Mouse (Mus musculus) embryonic facial prominence, embryonic 12.5 days (tissue): ENCODE measurements around the gene Pcmt1. TPM values are rescaled to one million over a fixed set of nuclear protein-coding genes. Genes with fewer than 3 reads are reported as not detected.
A peak's percentile ranks its signal among the peaks of the same experiment; 100 is the strongest.

ENCODE experiments used
- ATAC-seq: fragments of 200-750 bp; cut with Nextera tagmentation; 2 replicates; pipeline ENCODE4 v1.8.0; 2017; ENCODE audit not compliant: insufficient number of reproducible peaks, insufficient read depth, low FRiP score, low TSS enrichment
- H3K27ac ChIP-seq: fragments of 300-500 bp; sonication (generic); 2 replicates; pipeline ENCODE4 v1.5.1; 2016; ENCODE audit warnings: mild to moderate bottlenecking
- H3K27me3 ChIP-seq: fragments of 300-500 bp; sonication (generic); 2 replicates; pipeline ENCODE4 v1.6.1; 2016; ENCODE audit warnings: mild to moderate bottlenecking, moderate library complexity
- H3K36me3 ChIP-seq: fragments of 300-500 bp; sonication (generic); 2 replicates; pipeline ENCODE4 v1.6.1; 2016; ENCODE audit warnings: mild to moderate bottlenecking
- H3K4me1 ChIP-seq: fragments of 300-500 bp; sonication (generic); 2 replicates; pipeline ENCODE4 v1.6.1; 2016
- H3K4me2 ChIP-seq: fragments of 300-500 bp; sonication (generic); replicated peaks from 2 replicates; pipeline ENCODE4 v1.6.1; 2016; ENCODE audit warnings: mild to moderate bottlenecking, moderate library complexity
- H3K4me3 ChIP-seq: fragments of 300-500 bp; sonication (generic); 2 replicates; pipeline ENCODE4 v1.5.1; 2016; ENCODE audit warnings: mild to moderate bottlenecking
- H3K9ac ChIP-seq: fragments of 300-500 bp; sonication (generic); 2 replicates; pipeline ENCODE4 v1.6.1; 2016; ENCODE audit warnings: mild to moderate bottlenecking, moderate library complexity
- H3K9me3 ChIP-seq: fragments of 300-500 bp; sonication (generic); 2 replicates; pipeline ENCODE4 v1.6.1; 2016; ENCODE audit warnings: mild to moderate bottlenecking, moderate library complexity
- WGBS: fragments of 180-500 bp; shearing (Covaris S2); methylation state at CpG from one replicate; pipeline ENCODE4 v1.1.7; 2016; 5-methylcytosine and 5-hydroxymethylcytosine counted together
- polyA plus RNA-seq: library from polyadenylated mRNA; unstranded; fragments of >200 nt; fragmentation: Nextera tagmentation; extraction: Ambion mirVana; gene quantifications from 2 replicates; pipeline ENCODE4 v1.2.1, GENCODE M21; 2016

Pcmt1 gene
- polyA plus RNA-seq, 1 experiment from 2014 or later, result 126 TPM

DNA sequence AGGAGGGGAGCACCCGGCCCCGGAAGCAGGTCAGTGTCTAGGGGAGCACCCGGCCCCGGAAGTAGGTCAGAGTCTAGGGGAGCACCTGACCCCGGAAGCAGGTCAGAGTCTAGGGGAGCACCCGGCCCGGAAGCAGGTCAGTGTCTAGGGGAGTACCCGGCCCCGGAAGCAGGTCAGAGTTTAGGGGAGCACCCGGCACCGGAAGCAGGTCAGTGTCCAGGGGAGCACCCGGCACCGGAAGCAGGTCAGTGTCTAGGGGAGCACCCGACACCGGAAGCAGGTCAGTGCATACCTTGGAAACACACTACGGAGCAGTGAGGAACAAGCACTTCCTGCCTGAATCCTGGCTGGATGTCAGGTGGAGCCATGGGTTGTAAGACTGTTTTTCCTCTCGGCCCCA is 72.3 kb downstream of the Pcmt1 start:
- no peak for ATAC-seq
- H3K27ac ChIP-seq, result no peak overlapping the region
- H3K4me1 ChIP-seq, result no peaks in the 10 kb centered on the region
- H3K36me3 ChIP-seq, result no peaks in the 10 kb centered on the region
- H3K9ac ChIP-seq, result no peak overlapping the region
- H3K9me3 ChIP-seq, result no peaks in the 10 kb centered on the region
- H3K4me3 ChIP-seq, result no peak overlapping the region
- H3K4me2 ChIP-seq, result no peak overlapping the region
- 92% methylated on average over 17 of the region's 17 CpGs for WGBS
- H3K27me3 ChIP-seq, result no peaks in the 10 kb centered on the region

DNA sequence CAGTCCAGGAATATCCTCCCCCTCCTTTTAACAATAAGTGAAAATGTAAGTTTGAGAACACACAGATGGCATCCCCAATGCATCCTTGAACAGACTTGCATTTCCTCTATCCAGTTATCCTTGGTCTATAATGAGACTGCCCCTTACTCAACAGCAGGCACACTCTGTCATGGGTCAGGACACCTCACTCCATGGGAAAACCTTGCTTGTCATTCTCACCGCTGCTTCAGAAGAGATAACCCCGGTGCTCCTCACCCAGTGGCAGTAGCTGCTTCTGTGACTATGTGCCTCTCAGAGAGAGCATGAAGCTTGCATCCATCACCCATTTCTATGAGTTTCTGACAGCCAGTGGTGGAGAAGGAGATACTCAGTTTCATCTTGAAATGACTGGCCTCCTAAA is 74.5 kb downstream of the Pcmt1 start:
- H3K27me3 ChIP-seq, result no peaks in the 10 kb centered on the region
- H3K4me3 ChIP-seq, result no peak overlapping the region
- H3K9me3 ChIP-seq, result no peaks in the 10 kb centered on the region
- H3K27ac ChIP-seq, result no peak overlapping the region
- ATAC-seq, result no peak
- H3K4me1 ChIP-seq, result no peaks in the 10 kb centered on the region
- no peak overlapping the region for H3K9ac ChIP-seq
- H3K36me3 ChIP-seq, result no peaks in the 10 kb centered on the region
- H3K4me2 ChIP-seq, result no peak overlapping the region
- WGBS, result 82% methylated on average over 2 of the region's 2 CpGs

DNA sequence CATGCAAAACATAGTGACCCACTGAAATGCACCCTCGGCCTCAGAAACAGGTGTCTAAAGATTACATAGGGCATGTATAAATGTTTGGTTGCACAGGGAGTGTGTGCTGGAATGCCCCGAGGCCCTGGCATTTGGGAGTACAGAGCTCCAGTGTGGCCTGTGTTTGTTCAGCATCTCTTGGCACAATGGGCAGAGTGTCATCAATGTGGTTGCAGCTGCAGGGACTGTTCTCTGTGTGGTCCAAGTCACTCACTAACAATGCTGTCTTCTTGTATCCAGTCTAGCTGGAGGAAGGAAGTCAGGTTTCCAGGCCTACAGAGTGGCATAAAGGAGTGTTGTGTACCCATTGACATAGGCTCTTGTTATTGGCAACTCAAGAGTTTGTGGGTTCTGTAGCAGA is 75.8 kb downstream of the Pcmt1 start:
- no peak for ATAC-seq
- Histone ChIP-seq H3K4me3 (no peak overlapping the region), H3K9ac (no peak overlapping the region), H3K4me1 (no peaks in the 10 kb centered on the region), H3K36me3 (no peaks in the 10 kb centered on the region), H3K4me2 (no peak overlapping the region), H3K9me3 (no peaks in the 10 kb centered on the region), H3K27ac (no peak overlapping the region), H3K27me3 (no peaks in the 10 kb centered on the region)
- WGBS, result 48% methylated on average over 2 of the region's 2 CpGs

DNA sequence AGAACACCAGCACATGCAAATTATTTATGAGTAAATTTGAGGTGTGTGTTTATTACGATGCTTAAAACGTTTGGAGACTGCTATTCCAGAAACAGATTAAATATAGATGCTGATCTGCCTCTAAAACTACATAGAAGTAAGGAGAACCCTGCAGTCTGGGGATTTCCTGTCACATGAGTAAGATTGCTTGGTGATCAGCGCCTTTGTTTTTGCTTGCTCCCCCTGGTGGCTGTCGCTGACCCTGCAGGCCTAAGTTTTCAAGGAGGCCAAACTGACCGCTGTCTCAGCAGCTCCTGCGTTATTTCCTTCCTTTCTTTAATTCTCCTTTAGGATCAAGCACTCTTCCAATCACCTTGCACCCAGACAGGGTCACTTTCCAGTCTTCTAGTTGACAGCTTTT is 80.3 kb downstream of the Pcmt1 start:
- H3K36me3 ChIP-seq, result no peaks in the 10 kb centered on the region
- H3K27ac ChIP-seq, result no peak overlapping the region
- no peak overlapping the region for H3K9ac ChIP-seq
- ATAC-seq, result no peak
- H3K4me2 ChIP-seq, result no peak overlapping the region
- 10% methylated on average over 6 of the region's 6 CpGs for WGBS
- H3K4me3 ChIP-seq, result no peak overlapping the region
- no peaks in the 10 kb centered on the region for H3K4me1 ChIP-seq
- H3K27me3 ChIP-seq, result no peaks in the 10 kb centered on the region
- H3K9me3 ChIP-seq, result no peaks in the 10 kb centered on the region

DNA sequence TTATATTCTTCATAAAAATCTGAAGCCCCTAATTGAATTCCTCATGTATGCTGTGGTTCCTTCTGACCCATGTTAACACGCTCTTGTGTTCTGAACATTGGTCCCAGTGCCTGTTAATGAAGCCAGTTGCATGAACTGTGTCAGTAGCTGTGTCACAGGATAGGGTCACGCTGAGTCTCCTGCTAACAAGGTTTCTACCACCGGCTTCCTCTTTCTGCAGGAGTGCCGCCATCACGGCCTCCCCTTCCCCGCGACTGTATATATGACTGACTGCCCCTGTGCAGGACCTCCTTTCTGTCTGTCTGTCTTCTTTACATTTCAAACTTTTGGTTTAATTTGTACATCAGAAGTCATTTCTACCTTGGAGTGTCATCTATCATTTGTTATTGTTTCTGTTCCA is 82.8 kb downstream of the Pcmt1 start:
- Histone ChIP-seq H3K27me3 (no peaks in the 10 kb centered on the region), H3K36me3 (no peaks in the 10 kb centered on the region), H3K4me2 (no peak overlapping the region), H3K4me3 (no peak overlapping the region), H3K9ac (no peak overlapping the region), H3K4me1 (no peaks in the 10 kb centered on the region), H3K9me3 (no peaks in the 10 kb centered on the region), H3K27ac (no peak overlapping the region)
- WGBS, result 89% methylated on average over 7 of the region's 7 CpGs
- ATAC-seq, result no peak

DNA sequence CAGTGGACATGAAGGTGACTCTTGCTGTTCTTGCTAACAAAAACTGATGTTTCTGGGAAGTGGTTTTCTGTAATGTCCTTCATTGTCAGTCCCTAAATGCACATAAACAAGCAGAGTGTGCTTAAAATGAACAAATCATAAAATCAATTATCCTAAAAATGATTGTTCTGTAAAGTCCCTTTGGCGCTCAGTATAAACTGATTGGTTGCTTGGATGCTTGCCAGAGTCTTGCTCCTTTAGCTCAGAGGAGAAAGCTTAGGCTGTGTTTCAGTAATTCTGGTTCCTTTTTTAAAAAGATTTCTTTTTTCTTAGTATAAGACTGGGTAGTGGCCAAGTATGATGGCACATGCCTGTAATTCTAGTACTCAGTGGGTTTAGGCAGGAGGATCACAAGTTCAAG is 84.7 kb downstream of the Pcmt1 start:
- Histone ChIP-seq H3K4me2 (no peak overlapping the region), H3K27ac (no peak overlapping the region), H3K9me3 (no peaks in the 10 kb centered on the region), H3K9ac (no peak overlapping the region), H3K36me3 (no peaks in the 10 kb centered on the region), H3K27me3 (peaks cover 10% of the 10 kb centered on the region), H3K4me1 (no peaks in the 10 kb centered on the region), H3K4me3 (no peak overlapping the region)
- WGBS, result 87% methylated on average over 1 of the region's 1 CpGs
- no peak for ATAC-seq

DNA sequence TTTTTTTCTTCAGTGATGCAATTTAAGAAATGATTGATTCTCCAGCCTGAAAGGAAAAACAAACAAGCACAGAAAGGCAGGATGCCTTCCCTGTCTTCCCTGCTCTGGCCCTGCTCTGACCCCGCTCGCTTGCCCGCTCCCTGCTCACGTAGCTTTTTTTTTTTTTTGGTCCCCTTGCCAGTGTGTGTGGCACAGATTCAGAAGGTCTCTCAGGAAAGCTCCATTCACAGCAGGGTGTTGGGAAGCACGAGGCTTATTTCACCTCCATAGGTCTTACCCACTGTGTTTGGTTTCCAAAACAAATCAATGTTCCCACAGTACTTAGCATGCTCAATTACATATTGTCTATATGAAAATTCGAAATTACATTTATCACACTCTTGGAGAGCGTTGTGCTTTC is 86.1 kb downstream of the Pcmt1 start:
- Histone ChIP-seq H3K4me2 (no peak overlapping the region), H3K27me3 (peaks cover 18% of the 10 kb centered on the region), H3K4me3 (no peak overlapping the region), H3K9ac (no peak overlapping the region), H3K27ac (no peak overlapping the region), H3K4me1 (peaks cover 3% of the 10 kb centered on the region; the same call in 1 of the 2 replicates), H3K36me3 (no peaks in the 10 kb centered on the region), H3K9me3 (no peaks in the 10 kb centered on the region)
- 55% methylated on average over 7 of the region's 7 CpGs for WGBS
- ATAC-seq, result no peak

DNA sequence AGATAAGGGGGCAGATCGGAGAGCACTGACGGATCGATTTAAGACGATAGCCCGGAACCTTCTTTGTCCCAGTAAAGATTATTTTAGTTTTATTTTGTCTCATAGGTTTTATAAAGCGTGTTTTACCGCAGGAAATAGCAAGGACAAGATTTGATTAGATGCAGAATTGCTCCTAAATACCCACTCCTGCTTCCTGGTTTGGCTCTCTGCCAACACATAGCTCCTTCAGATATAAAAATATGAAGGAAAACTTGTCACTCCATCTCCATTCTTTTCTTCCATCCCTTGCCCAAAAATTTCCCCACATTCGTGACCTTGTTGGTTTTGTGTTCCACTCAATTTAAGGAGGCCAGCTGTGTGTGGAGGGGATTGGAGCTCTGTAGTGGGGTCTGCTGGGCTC is 90.1 kb downstream of the Pcmt1 start:
- WGBS, result 5% methylated on average over 8 of the region's 8 CpGs
- H3K9ac ChIP-seq, result peak overlapping the region; percentile 58; the same call in 1 of the 2 replicates

DNA sequence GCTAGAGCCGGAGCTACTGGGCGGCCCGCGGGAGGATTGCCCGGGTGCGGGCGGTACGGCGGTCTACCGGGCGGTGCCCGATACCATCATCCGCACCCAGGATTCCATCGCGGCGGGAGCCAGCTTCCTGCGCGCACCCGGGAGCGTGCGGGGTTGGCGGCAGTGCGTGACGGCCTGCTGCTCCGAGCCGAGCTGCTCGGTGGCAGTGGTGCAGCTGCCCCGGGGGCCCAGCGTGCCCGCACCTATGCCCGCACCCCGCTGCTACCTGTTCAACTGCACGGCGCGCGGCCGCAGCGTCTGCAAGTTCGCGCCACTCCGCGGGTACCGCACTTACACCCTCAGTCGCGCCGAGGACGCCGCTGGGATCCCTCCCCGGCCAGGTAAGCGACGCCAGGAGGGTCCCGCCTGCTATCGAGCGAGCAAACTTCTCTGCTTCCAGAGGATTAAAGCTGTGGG is 90.7 kb downstream of the Pcmt1 start:
- H3K9ac ChIP-seq, result peak overlapping the region; percentile 58
- H3K4me1 ChIP-seq, result peaks cover 3% of the 10 kb centered on the region; the same call in 1 of the 2 replicates
- peak overlapping the region; percentile 100 for H3K4me2 ChIP-seq
- peak overlapping the region; percentile 66 for H3K4me3 ChIP-seq
- H3K27ac ChIP-seq, result no peak overlapping the region
- ATAC-seq, result no peak
- no peaks in the 10 kb centered on the region for H3K9me3 ChIP-seq
- H3K27me3 ChIP-seq, result peaks cover 21% of the 10 kb centered on the region
- under 1% methylated on average over 54 of the region's 54 CpGs for WGBS
- H3K36me3 ChIP-seq, result no peaks in the 10 kb centered on the region

More for the DNA sequence above, 90.1 kb downstream of the Pcmt1 start:
- Histone ChIP-seq H3K4me1 (peaks cover 3% of the 10 kb centered on the region; the same call in 1 of the 2 replicates), H3K4me3 (peak overlapping the region; percentile 66), H3K4me2 (peak overlapping the region; percentile 100), H3K27ac (no peak overlapping the region), H3K27me3 (peaks cover 19% of the 10 kb centered on the region), H3K9me3 (no peaks in the 10 kb centered on the region), H3K36me3 (no peaks in the 10 kb centered on the region)
- ATAC-seq, result no peak

DNA sequence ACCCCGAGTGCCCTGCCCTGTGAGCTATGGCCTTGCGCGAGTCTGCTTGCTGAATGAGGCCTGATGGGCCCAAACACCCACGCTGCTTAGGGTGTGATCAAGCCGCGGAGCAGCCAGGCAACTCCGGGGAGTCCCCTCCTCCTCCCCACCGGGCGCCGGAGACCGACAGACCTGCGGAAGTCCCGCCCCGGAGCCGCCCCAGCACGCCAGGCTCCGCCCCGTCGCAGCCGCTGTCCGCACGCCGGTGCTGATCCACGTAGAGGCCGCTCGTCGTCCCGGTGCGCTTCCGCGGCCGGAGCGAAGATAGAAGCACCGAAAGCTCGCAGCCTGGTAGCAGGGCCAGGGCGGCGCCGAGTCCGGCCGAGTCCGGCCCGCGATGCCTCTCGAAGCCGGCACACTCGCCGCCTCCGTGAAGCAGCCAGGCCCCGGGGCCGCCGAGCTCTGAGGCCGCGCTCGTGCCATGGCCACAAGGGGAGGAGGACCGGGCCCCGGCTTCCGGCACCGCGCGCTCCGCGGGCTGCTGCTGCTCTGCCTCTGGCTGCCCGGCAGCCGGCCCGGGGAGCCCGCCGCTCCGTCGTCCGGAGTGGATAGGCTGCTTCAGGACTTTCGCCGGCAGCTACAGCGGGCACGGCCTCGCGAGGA is 91.2 kb downstream of the Pcmt1 start, which contains the start of gene Lrp11:
Gene Lrp11, plus strand, starts transcription at position 209 of the 642 bp plus-strand sequence.
- peak within 1 kb of the TSS; percentile 66 for H3K4me3 ChIP-seq
- H3K27ac ChIP-seq, result peak within 1 kb of the TSS; percentile 30; the same call in 1 of the 2 replicates
- H3K36me3 ChIP-seq, result no peaks in the 10 kb centered on the region
- H3K4me2 ChIP-seq, result peak within 1 kb of the TSS; percentile 100
- H3K9me3 ChIP-seq, result no peaks in the 10 kb centered on the region
- H3K9ac ChIP-seq, result peak within 1 kb of the TSS; percentile 58
- peak; percentile 94 for ATAC-seq
- H3K4me1 ChIP-seq, result peaks cover 3% of the 10 kb centered on the region; the same call in 1 of the 2 replicates
- H3K27me3 ChIP-seq, result peaks cover 21% of the 10 kb centered on the region
- WGBS, result 1% methylated on average over 71 of the region's 76 CpGs

DNA sequence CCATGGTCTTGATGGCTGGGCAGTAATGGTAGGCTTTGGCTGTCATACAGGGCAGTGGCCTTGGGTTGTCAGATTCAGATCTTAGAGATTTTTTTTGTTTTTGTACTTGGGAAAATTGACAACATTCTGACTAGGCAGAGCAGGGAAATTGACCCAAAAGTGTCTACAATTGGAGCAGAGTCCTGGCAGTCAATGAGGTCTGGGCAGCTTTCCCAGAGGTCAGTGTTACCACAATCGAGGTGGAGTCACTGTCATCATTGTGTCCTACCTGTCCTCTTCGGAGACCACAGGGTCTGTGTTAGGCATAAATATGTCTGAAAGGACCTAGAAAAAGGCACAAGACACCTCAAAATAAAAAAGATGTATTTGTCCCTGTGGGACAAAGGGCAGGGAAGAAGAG is 94.2 kb downstream of the Pcmt1 start:
- no peak for ATAC-seq
- Histone ChIP-seq H3K4me1 (peaks cover 3% of the 10 kb centered on the region; the same call in 1 of the 2 replicates), H3K9me3 (no peaks in the 10 kb centered on the region), H3K27ac (no peak overlapping the region), H3K9ac (no peak overlapping the region), H3K27me3 (peaks cover 16% of the 10 kb centered on the region), H3K4me2 (no peak overlapping the region), H3K36me3 (no peaks in the 10 kb centered on the region), H3K4me3 (no peak overlapping the region)
- 73% methylated on average over 2 of the region's 2 CpGs for WGBS

DNA sequence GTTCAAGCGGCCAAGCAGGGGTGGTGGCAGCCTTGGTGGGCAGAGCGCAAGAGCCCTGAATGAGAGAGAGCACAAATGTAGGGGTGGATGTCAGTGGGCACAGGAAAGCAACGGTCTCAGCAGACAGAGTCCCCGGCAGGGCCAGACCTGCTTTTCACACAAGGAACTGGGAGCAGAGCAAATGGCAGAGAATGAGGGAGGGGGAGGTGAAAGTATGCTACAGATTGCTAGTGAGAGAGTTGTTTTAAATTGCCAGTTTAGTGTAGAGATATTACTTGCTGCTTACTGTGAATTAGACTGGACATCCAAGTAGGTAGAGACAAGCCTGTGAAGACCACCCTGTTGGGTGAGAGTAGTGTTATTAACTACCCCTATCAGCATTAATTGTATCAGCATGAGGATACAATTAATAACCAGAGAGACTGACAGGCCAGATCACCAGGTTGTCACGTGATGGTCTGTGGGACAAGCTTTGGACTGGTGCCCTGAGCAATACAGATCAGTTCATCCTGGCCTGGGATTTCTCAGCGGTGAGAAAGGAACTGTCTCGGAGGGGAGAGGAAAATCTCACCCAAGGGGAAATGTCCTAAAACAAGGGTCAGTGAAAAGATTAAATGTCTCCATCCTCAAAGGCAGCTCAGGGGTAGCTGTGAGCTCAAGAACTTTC is 97.9 kb downstream of the Pcmt1 start:
- no peaks in the 10 kb centered on the region for H3K9me3 ChIP-seq
- H3K4me2 ChIP-seq, result no peak overlapping the region
- ATAC-seq, result no peak
- no peak overlapping the region for H3K4me3 ChIP-seq
- H3K36me3 ChIP-seq, result no peaks in the 10 kb centered on the region
- peaks cover 3% of the 10 kb centered on the region; the same call in 1 of the 2 replicates for H3K27me3 ChIP-seq
- no peak overlapping the region for H3K27ac ChIP-seq
- no peak overlapping the region for H3K9ac ChIP-seq
- H3K4me1 ChIP-seq, result no peaks in the 10 kb centered on the region
- WGBS, result 53% methylated on average over 7 of the region's 7 CpGs
